Comparison of ENCODE assay signal across 10 mouse cellular contexts in the genomic region with DNA sequence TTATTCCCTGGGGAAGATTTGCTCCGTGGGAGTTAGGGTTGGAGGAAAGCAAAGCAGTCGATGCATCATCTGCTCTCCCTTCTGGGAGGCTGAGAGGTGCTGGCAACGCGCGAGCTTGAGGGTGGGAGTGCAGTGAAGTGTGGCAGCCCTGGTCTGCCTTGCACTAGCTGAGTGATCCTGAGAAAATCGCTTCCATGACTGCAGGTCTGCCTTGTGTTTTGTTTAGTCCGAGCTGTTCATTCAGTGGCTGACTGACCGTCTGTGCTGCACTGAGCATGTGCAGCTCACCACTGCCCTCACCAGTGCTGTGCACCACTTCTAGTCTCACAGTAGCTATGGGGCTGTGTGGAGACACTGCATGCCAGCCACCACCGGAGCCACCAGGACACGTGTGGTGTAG. TPM values are rescaled to one million over a fixed set of nuclear protein-coding genes. Genes with fewer than 3 reads are reported as not detected.
DNase-seq lines count a peak whose midpoint lies in the region; ATAC-seq lines count a peak whose summit lies in the region.
"Had no signal": no experiment of that assay in that cellular context is flagged by ENCODE, and none has a peak within 500 bp of the region (broad histone marks: within the 10 kb centered on the region; RNA-seq: fewer than 3 reads in every experiment).

No protein-coding gene starts in this region.

- intact Hi-C loops in left cerebral cortex, postnatal 14 days (cut with DNase I): no loop called here

- H3K4me1 ChIP-seq in kidney, embryonic 15.5 days: no peaks in the 10 kb centered on the region

- 37% methylated on average over 10 of the region's 10 CpGs for WGBS in kidney, embryonic 15.5 days

- H3K9ac ChIP-seq in kidney, embryonic 15.5 days: no peak overlapping the region
- H3K9ac ChIP-seq: liver, embryonic 14.5 days had no signal

- DNase-seq in kidney, postnatal 14 days: no peak
- DNase-seq in brain, adult 2 months (ENCODE audit: low read depth, low spot score): peak; percentile 86
- DNase-seq in frontal cortex, postnatal 25 days (ENCODE audit: low spot score in 2 of 2): peak; percentile 9 to 40
- DNase-seq in left cerebral cortex, postnatal 14 days (ENCODE audit: low spot score in 2 of 2): peak; percentile 3 to 21
- no peak for DNase-seq in adrenal gland, adult 2 months
- no peak for DNase-seq in gastrocnemius, postnatal 25 days
- DNase-seq: heart, postnatal 36 days had no signal

- no peaks in the 10 kb centered on the region for H3K27me3 ChIP-seq in kidney, embryonic 15.5 days

- H3K36me3 ChIP-seq in kidney, embryonic 15.5 days: peaks cover 90% of the 10 kb centered on the region

- H3K4me2 ChIP-seq in kidney, embryonic 15.5 days: no peak overlapping the region

- no peak overlapping the region for H3K4me3 ChIP-seq in kidney, embryonic 15.5 days (replicated peaks)

- no peaks in the 10 kb centered on the region for H3K9me3 ChIP-seq in kidney, embryonic 15.5 days (replicated peaks)

- ATAC-seq in kidney, embryonic 15.5 days (replicated peaks; ENCODE audit: low FRiP score): peak; percentile 95
- ATAC-seq in inflammation-experienced regulatory T-cells, adult 6 months: no peak

- H3K27ac ChIP-seq in kidney, embryonic 15.5 days: 0 out of 2 replicates have a peak overlapping the region, but pooled peaks have one; percentile 39
- H3K27ac ChIP-seq: liver, embryonic 14.5 days had no signal

RNA-seq across cellular contexts. Expression of a gene that starts 42.2 kb away (rescaled TPM):
- polyA plus RNA-seq in kidney, embryonic 15.5 days (2015; fragmentation: Nextera tagmentation; extraction: Ambion mirVana): 105 and 109 TPM in 2 replicates
- 100 to 1,000 TPM; 191 to 200 TPM for total RNA-seq in left cerebral cortex, postnatal 14 days (2021)
- total RNA-seq in adrenal gland, adult 2 months (2021): 100 to 1,000 TPM; 132 to 138 TPM
- 31.6 and 32.5 TPM in 2 replicates for polyA plus RNA-seq in adrenal gland, adult 2 months (2012; rRNA removed)
- 100 to 1,000 TPM in 1 of 2 experiments, 10 to 100 TPM in 1; 99.0 to 104 TPM for total RNA-seq in gastrocnemius, postnatal 25 days (2021)
- 10 to 100 TPM in 2 of 3 experiments, 1 to 10 TPM in 1; 9.9 to 14.1 (median 13.7) TPM for polyA plus RNA-seq in inflammation-experienced regulatory T-cells, adult 6 months (2017; shearing (Covaris generic))

Comparison
In these comparisons a context has a peak if more than half of its experiments do, and no peak if none do; other contexts are left out.
1. DNase-seq: peak in brain, adult 2 months (single experiment), frontal cortex, postnatal 25 days (2 of 2) and left cerebral cortex, postnatal 14 days (2 of 2); none in kidney, postnatal 14 days (single experiment), adrenal gland, adult 2 months (single experiment) and gastrocnemius, postnatal 25 days (single experiment).